Mouse (Mus musculus): ENCODE results near the gene Olfr459. TPM values are rescaled to one million over a fixed set of nuclear protein-coding genes. Genes with fewer than 3 reads are reported as not detected.

The Olfr459 gene
- not detected in 2 replicates for polyA plus RNA-seq (2014; fragmentation: Nextera tagmentation; extraction: Ambion mirVana)

- H3K4me3 ChIP-seq (ENCODE audit: low read depth, low read length) = no peak within 1 kb of the TSS
- DNase-seq (ENCODE audit: low spot score) (no peak), ATAC-seq (no peak)
- no peak within 1 kb of the TSS for H3K27ac ChIP-seq (ENCODE audit: low read depth, low read length)
- no peaks in the 10 kb centered on the region for H3K9me3 ChIP-seq (replicated peaks; ENCODE audit: control insufficient read depth, low read length)
- no peak within 1 kb of the TSS for H3K9ac ChIP-seq (ENCODE audit: low read length)
- H3K36me3 ChIP-seq (ENCODE audit: control insufficient read depth, insufficient read depth, low read length) = no peaks in the 10 kb centered on the region
- no peaks in the 10 kb centered on the region for H3K4me1 ChIP-seq (ENCODE audit: control insufficient read depth, insufficient read depth, low read length)
- 80% methylated on average over 7 of the region's 7 CpGs for WGBS
- H3K27me3 ChIP-seq (replicated peaks; ENCODE audit: control insufficient read depth, insufficient read depth, low read length) = no peaks in the 10 kb centered on the region
- H3K4me2 ChIP-seq (ENCODE audit: low read length) = no peak within 1 kb of the TSS
These were observed at the start of gene Olfr459 for GRCm38 (mm10) chr6:41775077-41775476. Olfr459 (minus strand) TSS chr6:41775177.

DNA sequence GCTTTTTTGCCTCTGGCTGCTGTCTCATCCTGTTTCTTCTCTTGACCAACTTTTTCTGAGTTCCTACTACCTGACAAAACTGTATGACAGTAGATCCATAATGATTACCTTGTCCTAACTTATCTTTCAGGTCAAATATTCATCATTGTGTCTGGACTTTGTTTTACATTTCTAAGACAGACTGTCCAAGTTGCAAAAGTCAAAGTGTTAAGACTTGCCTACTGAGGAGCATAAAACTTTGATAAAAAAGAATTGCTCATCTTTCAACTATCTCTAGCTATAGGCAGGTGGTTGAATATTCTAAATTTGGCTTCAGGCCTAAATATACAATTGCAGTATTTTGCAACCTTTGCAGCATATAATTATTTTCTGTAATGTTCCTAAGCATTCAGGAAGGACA lies 49.1 kb upstream of the Olfr459 start:
- Histone ChIP-seq H3K4me1 (ENCODE audit: control insufficient read depth, insufficient read depth, low read length) (no peaks in the 10 kb centered on the region), H3K4me2 (ENCODE audit: low read length) (no peak overlapping the region), H3K36me3 (ENCODE audit: control insufficient read depth, insufficient read depth, low read length) (no peaks in the 10 kb centered on the region), H3K27me3 (replicated peaks; ENCODE audit: control insufficient read depth, insufficient read depth, low read length) (no peaks in the 10 kb centered on the region), H3K27ac (ENCODE audit: low read depth, low read length) (no peak overlapping the region), H3K9me3 (replicated peaks; ENCODE audit: control insufficient read depth, low read length) (no peaks in the 10 kb centered on the region), H3K4me3 (ENCODE audit: low read depth, low read length) (no peak overlapping the region), H3K9ac (ENCODE audit: low read length) (no peak overlapping the region)
- ATAC-seq = no peak
- no peak for DNase-seq (ENCODE audit: low spot score)

GRCm38 (mm10) chr6:41786700-41787099 lies 11.7 kb upstream of the Olfr459 start:
- H3K9ac ChIP-seq (ENCODE audit: low read length) = no peak overlapping the region
- no peaks in the 10 kb centered on the region for H3K9me3 ChIP-seq (replicated peaks; ENCODE audit: control insufficient read depth, low read length)
- H3K4me1 ChIP-seq (ENCODE audit: control insufficient read depth, insufficient read depth, low read length) = no peaks in the 10 kb centered on the region
- no peak for DNase-seq (ENCODE audit: low spot score)
- H3K4me2 ChIP-seq (ENCODE audit: low read length) = no peak overlapping the region
- no peak for ATAC-seq
- H3K27ac ChIP-seq (ENCODE audit: low read depth, low read length) = no peak overlapping the region
- H3K4me3 ChIP-seq (ENCODE audit: low read depth, low read length) = no peak overlapping the region
- H3K27me3 ChIP-seq (replicated peaks; ENCODE audit: control insufficient read depth, insufficient read depth, low read length) = no peaks in the 10 kb centered on the region
- no peaks in the 10 kb centered on the region for H3K36me3 ChIP-seq (ENCODE audit: control insufficient read depth, insufficient read depth, low read length)
- WGBS = 87% methylated on average over 2 of the region's 2 CpGs

DNA sequence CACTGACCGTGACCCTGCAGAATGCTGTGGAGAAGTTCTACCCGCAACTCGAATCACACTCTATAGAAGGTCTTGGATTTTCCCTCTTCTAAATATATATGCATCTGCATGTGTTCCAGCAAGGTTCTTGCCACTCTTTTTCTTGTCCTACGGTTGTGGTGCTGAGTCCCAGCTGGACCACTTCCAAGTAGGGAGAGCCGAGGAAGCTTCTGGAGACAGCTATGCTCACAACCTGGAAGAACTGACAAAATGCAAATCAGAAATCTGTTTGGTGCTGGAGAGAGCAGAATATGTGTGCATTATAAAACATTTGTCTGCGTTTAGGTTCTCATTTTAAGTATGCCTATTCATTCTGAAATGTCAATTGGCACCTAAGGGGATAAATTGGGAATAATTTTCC lies 744 bp upstream of the Olfr459 start:
- Histone ChIP-seq H3K36me3 (ENCODE audit: control insufficient read depth, insufficient read depth, low read length) (no peaks in the 10 kb centered on the region), H3K4me1 (ENCODE audit: control insufficient read depth, insufficient read depth, low read length) (no peaks in the 10 kb centered on the region), H3K4me2 (ENCODE audit: low read length) (no peak overlapping the region), H3K27ac (ENCODE audit: low read depth, low read length) (no peak overlapping the region), H3K9ac (ENCODE audit: low read length) (no peak overlapping the region), H3K9me3 (replicated peaks; ENCODE audit: control insufficient read depth, low read length) (no peaks in the 10 kb centered on the region), H3K4me3 (ENCODE audit: low read depth, low read length) (no peak overlapping the region), H3K27me3 (replicated peaks; ENCODE audit: control insufficient read depth, insufficient read depth, low read length) (no peaks in the 10 kb centered on the region)
- DNase-seq (ENCODE audit: low spot score) (peak; percentile 72), ATAC-seq (peak; percentile 69; the same call in 1 of the 2 replicates)
- WGBS = 72% methylated on average over 6 of the region's 6 CpGs

GRCm38 (mm10) chr6:41769872-41770271 lies 5.1 kb downstream of the Olfr459 start:
- no peak for DNase-seq (ENCODE audit: low spot score)
- no peak for ATAC-seq
- 94% methylated on average over 1 of the region's 1 CpGs for WGBS
- H3K27me3 ChIP-seq (replicated peaks; ENCODE audit: control insufficient read depth, insufficient read depth, low read length) = no peaks in the 10 kb centered on the region
- H3K36me3 ChIP-seq (ENCODE audit: control insufficient read depth, insufficient read depth, low read length) = no peaks in the 10 kb centered on the region
- H3K9me3 ChIP-seq (replicated peaks; ENCODE audit: control insufficient read depth, low read length) = no peaks in the 10 kb centered on the region
- no peak overlapping the region for H3K9ac ChIP-seq (ENCODE audit: low read length)
- H3K27ac ChIP-seq (ENCODE audit: low read depth, low read length) = no peak overlapping the region
- H3K4me1 ChIP-seq (ENCODE audit: control insufficient read depth, insufficient read depth, low read length) = no peaks in the 10 kb centered on the region
- H3K4me2 ChIP-seq (ENCODE audit: low read length) = no peak overlapping the region
- no peak overlapping the region for H3K4me3 ChIP-seq (ENCODE audit: low read depth, low read length)

- no peaks in the 10 kb centered on the region for H3K36me3 ChIP-seq (ENCODE audit: control insufficient read depth, insufficient read depth, low read length)
- ATAC-seq (no peak), DNase-seq (ENCODE audit: low spot score) (no peak)
- H3K27me3 ChIP-seq (replicated peaks; ENCODE audit: control insufficient read depth, insufficient read depth, low read length) = no peaks in the 10 kb centered on the region
- H3K4me3 ChIP-seq (ENCODE audit: low read depth, low read length) = no peak overlapping the region
- no peaks in the 10 kb centered on the region for H3K9me3 ChIP-seq (replicated peaks; ENCODE audit: control insufficient read depth, low read length)
- H3K9ac ChIP-seq (ENCODE audit: low read length) = no peak overlapping the region
- WGBS = 88% methylated on average over 5 of the region's 5 CpGs
- no peak overlapping the region for H3K27ac ChIP-seq (ENCODE audit: low read depth, low read length)
- no peak overlapping the region for H3K4me2 ChIP-seq (ENCODE audit: low read length)
- no peaks in the 10 kb centered on the region for H3K4me1 ChIP-seq (ENCODE audit: control insufficient read depth, insufficient read depth, low read length)
These were observed 10.7 kb downstream of the Olfr459 start for GRCm38 (mm10) chr6:41764306-41764705.

DNA sequence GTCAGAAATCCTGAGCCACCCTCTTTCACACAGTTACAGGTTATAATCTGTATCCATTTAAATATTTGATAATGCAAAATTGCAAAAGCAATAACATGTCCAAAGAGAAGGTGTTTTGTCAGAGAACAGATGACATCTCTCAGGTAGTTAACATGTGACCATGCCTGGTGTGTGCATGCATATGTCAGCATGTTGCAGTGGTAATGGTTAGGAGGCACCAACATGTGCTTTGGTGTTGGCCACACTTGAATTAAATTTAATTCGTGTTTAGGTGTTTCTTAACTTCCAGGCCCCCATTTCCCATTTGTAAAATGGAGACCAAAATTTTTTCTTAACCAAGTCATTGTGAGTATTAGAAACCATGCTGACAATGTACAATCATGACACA lies 12.6 kb downstream of the Olfr459 start:
- Histone ChIP-seq H3K36me3 (ENCODE audit: control insufficient read depth, insufficient read depth, low read length) (no peaks in the 10 kb centered on the region), H3K9me3 (replicated peaks; ENCODE audit: control insufficient read depth, low read length) (no peaks in the 10 kb centered on the region), H3K27me3 (replicated peaks; ENCODE audit: control insufficient read depth, insufficient read depth, low read length) (no peaks in the 10 kb centered on the region), H3K4me3 (ENCODE audit: low read depth, low read length) (no peak overlapping the region), H3K27ac (ENCODE audit: low read depth, low read length) (no peak overlapping the region), H3K4me2 (ENCODE audit: low read length) (no peak overlapping the region), H3K9ac (ENCODE audit: low read length) (no peak overlapping the region), H3K4me1 (ENCODE audit: control insufficient read depth, insufficient read depth, low read length) (no peaks in the 10 kb centered on the region)
- 85% methylated on average over 1 of the region's 1 CpGs for WGBS
- no peak for DNase-seq (ENCODE audit: low spot score)
- peak; percentile 26; the same call in 1 of the 2 replicates for ATAC-seq

GRCm38 (mm10) chr6:41761702-41762369 lies 13.1 kb downstream of the Olfr459 start:
- H3K4me2 ChIP-seq (ENCODE audit: low read length) = no peak overlapping the region
- peak; percentile 95 for ATAC-seq
- peak; percentile 87 for DNase-seq (ENCODE audit: low spot score)
- no peaks in the 10 kb centered on the region for H3K36me3 ChIP-seq (ENCODE audit: control insufficient read depth, insufficient read depth, low read length)
- no peaks in the 10 kb centered on the region for H3K27me3 ChIP-seq (replicated peaks; ENCODE audit: control insufficient read depth, insufficient read depth, low read length)
- no peak overlapping the region for H3K27ac ChIP-seq (ENCODE audit: low read depth, low read length)
- no peak overlapping the region for H3K4me3 ChIP-seq (ENCODE audit: low read depth, low read length)
- H3K4me1 ChIP-seq (ENCODE audit: control insufficient read depth, insufficient read depth, low read length) = no peaks in the 10 kb centered on the region
- no peaks in the 10 kb centered on the region for H3K9me3 ChIP-seq (replicated peaks; ENCODE audit: control insufficient read depth, low read length)
- no peak overlapping the region for H3K9ac ChIP-seq (ENCODE audit: low read length)
- WGBS = 6% methylated on average over 1 of the region's 1 CpGs

DNA sequence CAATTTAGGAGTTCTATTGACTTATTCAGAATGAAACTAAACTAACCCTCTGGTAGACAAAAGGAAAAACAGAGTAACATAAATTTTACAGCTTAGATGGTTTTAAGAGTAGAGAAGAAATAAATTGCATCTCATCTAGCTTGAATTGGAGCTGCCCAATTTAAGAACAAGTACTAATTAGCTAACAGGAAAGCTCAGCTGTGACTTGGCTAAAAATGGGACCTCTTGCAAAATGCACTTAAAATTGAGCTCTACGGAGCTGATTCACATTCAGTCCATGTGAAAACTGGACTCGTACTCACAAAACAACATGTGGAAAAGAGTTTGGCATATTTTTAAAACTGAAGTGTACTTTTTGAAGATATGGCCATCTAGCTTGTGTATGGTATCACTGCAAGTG lies 15.4 kb downstream of the Olfr459 start:
- H3K36me3 ChIP-seq (ENCODE audit: control insufficient read depth, insufficient read depth, low read length) = no peaks in the 10 kb centered on the region
- ATAC-seq = no peak
- 72% methylated on average over 2 of the region's 2 CpGs for WGBS

More for the DNA sequence above, 15.4 kb downstream of the Olfr459 start:
- no peak for DNase-seq (ENCODE audit: low spot score)
- H3K4me1 ChIP-seq (ENCODE audit: control insufficient read depth, insufficient read depth, low read length) = no peaks in the 10 kb centered on the region
- H3K4me3 ChIP-seq (ENCODE audit: low read depth, low read length) = no peak overlapping the region
- no peaks in the 10 kb centered on the region for H3K27me3 ChIP-seq (replicated peaks; ENCODE audit: control insufficient read depth, insufficient read depth, low read length)
- no peaks in the 10 kb centered on the region for H3K9me3 ChIP-seq (replicated peaks; ENCODE audit: control insufficient read depth, low read length)
- H3K9ac ChIP-seq (ENCODE audit: low read length) = no peak overlapping the region
- no peak overlapping the region for H3K27ac ChIP-seq (ENCODE audit: low read depth, low read length)
- no peak overlapping the region for H3K4me2 ChIP-seq (ENCODE audit: low read length)
